11 mouse cellular contexts compared by ENCODE assay signal in the genomic region with DNA sequence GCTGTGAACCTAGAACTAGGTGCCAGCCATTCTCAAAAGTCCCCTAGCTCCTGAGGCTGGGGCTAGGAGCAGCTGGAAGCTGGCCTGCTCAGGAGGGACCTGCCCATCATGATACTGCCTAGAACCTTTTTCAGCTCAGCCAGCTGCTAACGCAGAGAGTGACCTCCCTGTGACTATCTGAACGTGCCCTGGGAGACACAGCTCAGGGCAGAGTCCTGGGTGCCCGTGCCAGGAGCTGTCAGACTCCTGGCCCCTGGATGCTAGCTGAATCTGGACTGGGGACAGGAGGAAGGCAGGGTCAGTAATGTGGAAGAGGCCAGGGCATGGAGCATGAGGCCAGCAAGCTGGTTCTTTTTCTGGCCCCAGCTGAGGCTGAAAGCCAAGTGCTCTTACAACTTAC. TPM values are rescaled to one million over a fixed set of nuclear protein-coding genes. Genes with fewer than 3 reads are reported as not detected.
DNase-seq lines count a peak whose midpoint lies in the region; ATAC-seq and TF ChIP-seq lines count a peak whose summit lies in the region.
"Had no signal": no experiment of that assay in that cellular context is flagged by ENCODE, and none has a peak within 500 bp of the region (broad histone marks: within the 10 kb centered on the region; RNA-seq: fewer than 3 reads in every experiment).

No protein-coding gene starts in this region.

- no peak for TF ChIP-seq EP300 in liver, postnatal 0 days (IDR thresholded peaks at IDR 0.05; ENCODE audit: low read depth)

- no peak for ATAC-seq in neural tube, embryonic 11.5 days (ENCODE audit: insufficient read depth, low FRiP score, low TSS enrichment)
- ATAC-seq in liver, postnatal 0 days = no peak

- H3K27me3 ChIP-seq in neural tube, embryonic 11.5 days (ENCODE audit: control insufficient read depth, insufficient read depth, low read length) = no peaks in the 10 kb centered on the region
- H3K27me3 ChIP-seq in liver, postnatal 0 days (ENCODE audit: insufficient read depth, low read length) = no peaks in the 10 kb centered on the region
- H3K27me3 ChIP-seq: limb, embryonic 12.5 days had no signal

- H3K9ac ChIP-seq in neural tube, embryonic 11.5 days (ENCODE audit: low read length) = 0 out of 2 replicates have a peak overlapping the region, but pooled peaks have one; percentile 5
- H3K9ac ChIP-seq in liver, postnatal 0 days (replicated peaks) = peak overlapping the region; percentile 13; the same call in 1 of the 2 replicates
- H3K9ac ChIP-seq: limb, embryonic 12.5 days had no signal

- 91% methylated on average over 3 of the region's 3 CpGs for WGBS in neural tube, embryonic 11.5 days
- 75% methylated on average over 3 of the region's 3 CpGs for WGBS in liver, postnatal 0 days (ENCODE audit: insufficient replicate concordance)

- no peak overlapping the region for H3K4me2 ChIP-seq in neural tube, embryonic 11.5 days (ENCODE audit: low read depth)
- H3K4me2 ChIP-seq in liver, postnatal 0 days (ENCODE audit: low read depth, low read length) = peak overlapping the region; percentile 22; the same call in 1 of the 2 replicates
- H3K4me2 ChIP-seq: limb, embryonic 12.5 days had no signal

- no peaks in the 10 kb centered on the region for H3K9me3 ChIP-seq in neural tube, embryonic 11.5 days (ENCODE audit: control insufficient read depth, low read length)
- no peaks in the 10 kb centered on the region for H3K9me3 ChIP-seq in liver, postnatal 0 days (ENCODE audit: low read length)
- H3K9me3 ChIP-seq: limb, embryonic 12.5 days had no signal

- H3K4me3 ChIP-seq in neural tube, embryonic 11.5 days (ENCODE audit: low read depth, low read length) = no peak overlapping the region
- H3K4me3 ChIP-seq in liver, postnatal 0 days (ENCODE audit: low read depth, low read length) = no peak overlapping the region
- H3K4me3 ChIP-seq: limb, embryonic 12.5 days had no signal

- no peak overlapping the region for H3K27ac ChIP-seq in neural tube, embryonic 11.5 days (ENCODE audit: low read depth, low read length)
- H3K27ac ChIP-seq in liver, postnatal 0 days (ENCODE audit: low read depth) = peak overlapping the region; percentile 39; the same call in 1 of the 2 replicates
- H3K27ac ChIP-seq: limb, embryonic 12.5 days had no signal

- DNase-seq in neural tube, embryonic 11.5 days (ENCODE audit: low spot score) = no peak
- no peak for DNase-seq in neural tube, embryonic 10.5 days (ENCODE audit: extremely low spot score, low spot score)
- DNase-seq in heart, adult 11 months = peak; percentile 98
- DNase-seq in heart, postnatal 36 days = peak; percentile 43 to 58
- DNase-seq in liver, postnatal 0 days = no peak
- no peak for DNase-seq in cerebellum, adult 9-11 months
- no peak for DNase-seq in testis, postnatal 14 days (ENCODE audit: low spot score)
- DNase-seq in lung, postnatal 10 days = no peak
- DNase-seq: adrenal gland, postnatal 14 days; cerebellum, postnatal 14 days had no signal

- H3K4me1 ChIP-seq in neural tube, embryonic 11.5 days (ENCODE audit: control insufficient read depth, insufficient read depth, low read length) = no peaks in the 10 kb centered on the region
- peaks cover 48% of the 10 kb centered on the region for H3K4me1 ChIP-seq in liver, postnatal 0 days (ENCODE audit: insufficient read depth)
- H3K4me1 ChIP-seq: limb, embryonic 12.5 days had no signal

- intact Hi-C loops in heart, postnatal 36 days (cut with DNase I) = no loop called here

- H3K36me3 ChIP-seq in neural tube, embryonic 11.5 days (ENCODE audit: control insufficient read depth, insufficient read depth, low read length) = no peaks in the 10 kb centered on the region; the same call in 1 of the 2 replicates
- peaks cover 10% of the 10 kb centered on the region for H3K36me3 ChIP-seq in liver, postnatal 0 days (replicated peaks; ENCODE audit: insufficient read depth, low read length)

- no peak for TF ChIP-seq CTCF in liver, postnatal 0 days (IDR thresholded peaks at IDR 0.05; ENCODE audit: low read depth)

RNA-seq across cellular contexts. Expression of gene Rbm19, which starts 22.1 kb away (rescaled TPM):
- polyA plus RNA-seq in neural tube, embryonic 11.5 days (2014; fragmentation: Nextera tagmentation; extraction: Ambion mirVana) = 22.2 and 24.4 TPM in 2 replicates
- 10 to 100 TPM; 20.1 to 20.7 TPM for total RNA-seq in heart, postnatal 36 days (2021)
- polyA plus RNA-seq in liver, postnatal 0 days (2015; fragmentation: Nextera tagmentation; extraction: Ambion mirVana) = 6.8 and 6.9 TPM in 2 replicates

Comparison
In these comparisons a context has a peak if more than half of its experiments do, and no peak if none do; other contexts are left out.
1. DNase-seq: peak in heart, adult 11 months (single experiment) and heart, postnatal 36 days (2 of 2); none in neural tube, embryonic 11.5 days (single experiment), neural tube, embryonic 10.5 days (single experiment), liver, postnatal 0 days (single experiment), cerebellum, adult 9-11 months (single experiment), testis, postnatal 14 days (single experiment) and lung, postnatal 10 days (single experiment).